Mouse (Mus musculus) hindbrain, embryonic 14.5 days (tissue): ENCODE measurements around the gene Klhdc1. TPM values are rescaled to one million over a fixed set of nuclear protein-coding genes. Genes with fewer than 3 reads are reported as not detected.

Experiments used
- ATAC-seq: fragments of 200-750 bp; cut with Nextera tagmentation; 2 replicates; pipeline ENCODE4 v1.8.0; 2017; ENCODE audit warnings: moderate number of reproducible peaks, mild to moderate bottlenecking, moderate TSS enrichment, moderate library complexity; ENCODE audit not compliant: low FRiP score
- DNase-seq: peaks from one replicate; pipeline ENCODE4 v3.0.0-alpha.2; 2015; ENCODE audit warnings: low spot score
- H3K27ac ChIP-seq: fragments of 300-500 bp; sonication (generic); 2 replicates; pipeline ENCODE4 v1.5.1; 2014; ENCODE audit warnings: mild to moderate bottlenecking, moderate library complexity
- H3K27me3 ChIP-seq: fragments of 300-500 bp; sonication (generic); 2 replicates; pipeline ENCODE4 v1.6.1; 2014; ENCODE audit warnings: mild to moderate bottlenecking, low read length, mixed read lengths; ENCODE audit not compliant: control insufficient read depth, insufficient read depth
- H3K36me3 ChIP-seq: fragments of 300-500 bp; sonication (generic); replicated peaks from 2 replicates; pipeline ENCODE4 v1.6.1; 2014; ENCODE audit not compliant: control insufficient read depth, insufficient read depth
- H3K4me1 ChIP-seq: fragments of 300-500 bp; sonication (generic); replicated peaks from 2 replicates; pipeline ENCODE4 v1.6.1; 2014; ENCODE audit warnings: antibody characterized with exemption, low read length, mixed read lengths; ENCODE audit not compliant: control insufficient read depth, insufficient read depth
- H3K4me2 ChIP-seq: fragments of 300-500 bp; sonication (generic); replicated peaks from 2 replicates; pipeline ENCODE4 v1.6.1; 2014; ENCODE audit warnings: mild to moderate bottlenecking, moderate library complexity
- H3K4me3 ChIP-seq: fragments of 300-500 bp; sonication (generic); replicated peaks from 2 replicates; pipeline ENCODE4 v1.5.1; 2014; ENCODE audit warnings: mild to moderate bottlenecking, low read length
- H3K9ac ChIP-seq: fragments of 300-500 bp; sonication (generic); 2 replicates; pipeline ENCODE4 v1.6.1; 2014
- H3K9me3 ChIP-seq: fragments of 300-500 bp; sonication (generic); 2 replicates; pipeline ENCODE4 v1.6.1; 2016; ENCODE audit warnings: low read length; ENCODE audit not compliant: control insufficient read depth
- WGBS: fragments of 180-500 bp; shearing (Covaris S2); extraction: QIAGEN DNeasy Blood & Tissue Kit; methylation state at CpG from one replicate; pipeline ENCODE4 v1.1.7; 2014; 5-methylcytosine and 5-hydroxymethylcytosine counted together
- polyA plus RNA-seq: library from polyadenylated mRNA; unstranded; fragments of >200 nt; fragmentation: Nextera tagmentation; extraction: Ambion mirVana; gene quantifications from 2 replicates; pipeline ENCODE4 v1.2.1, GENCODE M21; 2014

Gene Klhdc1
- polyA plus RNA-seq, 1 experiment from 2014 or later, result 13.7 TPM

- H3K9me3 ChIP-seq, result no peaks in the 10 kb centered on the region
- no peaks in the 10 kb centered on the region for H3K4me1 ChIP-seq
- ATAC-seq, result no peak
- no peak overlapping the region for H3K4me2 ChIP-seq
- no peak overlapping the region for H3K4me3 ChIP-seq
- no peak overlapping the region for H3K27ac ChIP-seq
- H3K27me3 ChIP-seq, result no peaks in the 10 kb centered on the region
- H3K9ac ChIP-seq, result no peak overlapping the region
- H3K36me3 ChIP-seq, result no peaks in the 10 kb centered on the region
- WGBS, result 81% methylated on average over 9 of the region's 9 CpGs
- DNase-seq, result no peak
Observed at GRCm38 (mm10) chr12:69288699-69289098, 47.7 kb downstream of the Klhdc1 start.

DNA sequence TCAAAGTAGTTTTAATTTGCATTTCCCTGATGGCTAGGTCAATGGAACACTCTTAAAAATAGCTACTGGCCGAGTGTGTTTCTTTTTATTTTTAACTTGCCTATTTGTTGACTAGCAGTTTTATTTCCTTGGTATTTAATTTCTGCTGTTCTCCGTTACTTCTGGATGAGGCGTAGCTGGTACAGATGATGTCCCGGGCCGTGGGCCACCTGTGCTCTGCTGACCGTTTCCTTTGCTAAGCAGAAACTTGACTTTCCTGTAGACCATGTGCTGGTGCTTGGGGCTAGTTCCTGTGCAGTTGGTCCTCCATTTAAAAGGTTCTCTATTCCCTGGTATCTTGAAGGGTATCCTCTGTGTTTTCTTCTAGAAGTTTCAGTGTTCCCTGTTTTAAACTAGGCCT, 51.4 kb downstream of the Klhdc1 start:
- Histone ChIP-seq H3K4me2 (no peak overlapping the region), H3K9ac (no peak overlapping the region), H3K36me3 (no peaks in the 10 kb centered on the region), H3K9me3 (no peaks in the 10 kb centered on the region), H3K4me3 (no peak overlapping the region), H3K4me1 (peaks cover 6% of the 10 kb centered on the region; the same call in 1 of the 2 replicates), H3K27ac (no peak overlapping the region), H3K27me3 (no peaks in the 10 kb centered on the region)
- ATAC-seq, result no peak
- WGBS, result 91% methylated on average over 6 of the region's 6 CpGs
- DNase-seq, result no peak

GRCm38 (mm10) chr12:69293815-69294214, 52.8 kb downstream of the Klhdc1 start:
- WGBS, result 63% methylated on average over 2 of the region's 2 CpGs
- no peak for DNase-seq

DNA sequence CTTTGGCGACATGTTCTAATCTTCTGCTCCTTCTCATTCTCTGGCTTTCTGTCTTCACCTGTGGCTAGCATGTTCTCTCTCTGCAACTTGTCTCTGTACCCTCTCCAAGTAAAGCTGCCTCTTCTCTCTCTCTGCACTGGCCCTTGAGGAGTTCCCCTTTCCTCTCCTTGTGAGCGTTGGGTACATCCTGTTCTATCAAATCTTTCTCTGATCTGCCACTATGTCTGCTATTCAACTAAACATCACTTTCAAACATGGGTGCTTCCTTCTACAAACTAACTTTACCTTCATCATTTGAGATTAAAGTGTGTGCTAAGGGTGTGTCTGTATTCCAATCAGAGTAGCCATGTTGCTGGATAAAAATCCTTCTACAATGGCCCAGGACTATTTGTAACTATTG, 54.0 kb downstream of the Klhdc1 start:
- Histone ChIP-seq H3K4me3 (no peak overlapping the region), H3K36me3 (peaks cover 11% of the 10 kb centered on the region; the same call in 1 of the 2 replicates), H3K4me1 (peaks cover 21% of the 10 kb centered on the region), H3K9me3 (no peaks in the 10 kb centered on the region), H3K27me3 (no peaks in the 10 kb centered on the region), H3K4me2 (no peak overlapping the region), H3K9ac (no peak overlapping the region), H3K27ac (no peak overlapping the region)
- ATAC-seq (no peak), DNase-seq (no peak)
- WGBS, result 86% methylated on average over 2 of the region's 2 CpGs

More at GRCm38 (mm10) chr12:69293815-69294214, 52.8 kb downstream of the Klhdc1 start:
- no peak overlapping the region for H3K4me2 ChIP-seq
- H3K4me3 ChIP-seq, result no peak overlapping the region
- peaks cover under 1% of the 10 kb centered on the region; the same call in 1 of the 2 replicates for H3K36me3 ChIP-seq
- ATAC-seq, result no peak
- H3K27ac ChIP-seq, result no peak overlapping the region
- H3K9me3 ChIP-seq, result no peaks in the 10 kb centered on the region
- H3K27me3 ChIP-seq, result no peaks in the 10 kb centered on the region
- H3K9ac ChIP-seq, result no peak overlapping the region
- H3K4me1 ChIP-seq, result peaks cover 13% of the 10 kb centered on the region

DNA sequence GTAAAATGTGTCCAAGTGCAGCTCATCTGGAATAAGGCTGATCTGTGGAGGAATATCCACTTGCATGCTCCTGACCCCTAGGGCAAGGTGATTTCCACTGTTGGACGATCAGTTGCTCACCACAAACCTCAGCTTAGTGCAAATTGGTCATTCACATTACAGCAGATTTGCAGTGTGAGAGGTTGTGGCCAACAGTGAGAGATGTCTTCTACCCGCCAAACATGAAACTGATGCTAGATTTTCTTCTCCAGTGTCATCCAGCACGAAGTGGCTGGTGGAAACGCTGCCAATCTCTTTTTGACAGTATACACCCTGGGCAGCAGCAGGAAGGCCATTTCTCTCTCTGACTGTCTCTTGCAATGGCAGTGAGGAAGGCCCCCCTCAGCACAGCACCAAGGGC, 54.7 kb downstream of the Klhdc1 start:
- WGBS, result 84% methylated on average over 4 of the region's 4 CpGs
- no peaks in the 10 kb centered on the region for H3K9me3 ChIP-seq
- H3K36me3 ChIP-seq, result peaks cover 18% of the 10 kb centered on the region
- H3K27ac ChIP-seq, result peak overlapping the region; percentile 97
- H3K9ac ChIP-seq, result peak overlapping the region; percentile 99
- no peak for DNase-seq
- peaks cover 21% of the 10 kb centered on the region for H3K4me1 ChIP-seq
- H3K4me3 ChIP-seq, result peak overlapping the region; percentile 94
- H3K4me2 ChIP-seq, result peak overlapping the region; percentile 75
- no peak for ATAC-seq
- H3K27me3 ChIP-seq, result no peaks in the 10 kb centered on the region

DNA sequence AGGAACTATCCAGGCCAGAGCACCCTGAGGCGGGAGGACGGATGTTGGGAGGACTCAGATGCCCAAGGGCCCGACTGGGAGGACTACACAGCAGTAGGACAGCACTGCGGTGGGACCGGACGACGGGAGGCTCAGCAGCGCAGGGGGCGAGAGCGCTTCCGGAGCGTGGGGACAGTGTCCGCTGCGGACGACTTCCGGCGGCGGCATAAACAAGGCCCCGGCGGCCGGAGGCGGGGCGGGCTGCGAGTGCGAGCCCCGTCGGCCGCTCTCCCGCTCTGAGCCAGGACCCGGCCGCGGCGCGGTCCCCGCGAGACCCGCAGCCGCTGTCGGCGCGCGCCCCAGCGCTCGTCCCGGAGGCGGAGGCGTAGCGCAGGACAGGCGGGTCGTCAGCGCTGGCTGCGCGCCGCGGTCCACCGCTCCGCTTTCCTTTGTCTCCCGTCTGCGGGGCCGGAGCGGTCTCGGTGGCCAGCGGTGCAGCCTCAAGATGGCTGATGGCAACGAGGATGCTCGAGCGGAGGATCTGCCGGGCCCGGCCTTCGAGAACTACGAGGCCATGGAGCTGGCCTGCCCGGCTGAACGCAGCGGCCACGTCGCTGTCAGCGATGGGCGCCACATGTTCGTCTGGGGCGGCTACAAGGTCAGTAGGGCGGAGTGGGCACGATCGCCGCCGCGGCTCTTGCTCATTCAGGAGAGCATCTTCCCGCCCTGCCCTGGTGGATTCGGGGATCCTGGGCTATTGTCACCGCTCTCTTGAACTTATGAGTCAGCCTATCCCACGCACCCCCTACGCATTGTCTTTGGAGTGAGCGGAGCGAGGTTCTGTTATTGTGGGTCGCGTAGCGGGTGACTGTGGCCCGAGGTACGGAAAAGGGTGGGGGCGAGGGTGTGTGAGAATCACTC, 55.8 kb downstream of the Klhdc1 start, which contains the start of gene Klhdc2:
Gene Klhdc2, plus strand, starts transcription at position 171 of the 900 bp plus-strand sequence.
- Histone ChIP-seq H3K4me3 (peak within 1 kb of the TSS; percentile 94), H3K36me3 (peaks cover 28% of the 10 kb centered on the region), H3K9me3 (no peaks in the 10 kb centered on the region), H3K4me1 (peaks cover 21% of the 10 kb centered on the region), H3K27me3 (no peaks in the 10 kb centered on the region), H3K4me2 (peak within 1 kb of the TSS; percentile 75), H3K9ac (peak within 1 kb of the TSS; percentile 99), H3K27ac (peak within 1 kb of the TSS; percentile 97)
- WGBS, result 1% methylated on average over 92 of the region's 98 CpGs
- peak; percentile 84 for DNase-seq
- peak; percentile 96 for ATAC-seq

GRCm38 (mm10) chr12:69297411-69298150, 56.6 kb downstream of the Klhdc1 start:
- H3K9ac ChIP-seq, result peak overlapping the region; percentile 99
- 18% methylated on average over 20 of the region's 20 CpGs for WGBS
- H3K36me3 ChIP-seq, result peaks cover 37% of the 10 kb centered on the region
- peaks cover 21% of the 10 kb centered on the region for H3K4me1 ChIP-seq
- H3K27me3 ChIP-seq, result no peaks in the 10 kb centered on the region
- peak overlapping the region; percentile 97 for H3K27ac ChIP-seq
- H3K4me3 ChIP-seq, result peak overlapping the region; percentile 94
- ATAC-seq, result no peak
- H3K9me3 ChIP-seq, result no peaks in the 10 kb centered on the region
- DNase-seq, result peak; percentile 32
- peak overlapping the region; percentile 75 for H3K4me2 ChIP-seq

DNA sequence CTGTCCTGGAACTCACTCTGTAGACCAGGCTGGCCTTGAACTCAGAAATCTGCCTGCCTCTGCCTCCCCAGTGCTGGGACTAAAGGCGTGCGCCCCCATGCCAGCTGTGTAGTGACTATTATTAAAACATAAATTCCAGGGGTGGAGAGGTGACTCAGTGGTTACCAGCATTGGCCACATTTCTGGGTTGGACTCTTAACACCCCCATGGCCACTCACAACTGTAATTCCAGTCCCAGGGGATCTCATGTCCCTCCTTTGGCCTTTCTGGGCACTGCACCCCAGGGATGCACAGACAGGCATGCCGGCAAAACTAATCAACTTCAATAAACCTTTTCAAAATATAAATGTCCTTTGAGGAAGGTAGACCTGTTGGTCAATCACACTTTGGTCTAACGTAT, 57.3 kb downstream of the Klhdc1 start:
- peak overlapping the region; percentile 94 for H3K4me3 ChIP-seq
- H3K4me1 ChIP-seq, result peaks cover 21% of the 10 kb centered on the region
- H3K36me3 ChIP-seq, result peaks cover 44% of the 10 kb centered on the region
- ATAC-seq (no peak), DNase-seq (no peak)
- H3K27me3 ChIP-seq, result no peaks in the 10 kb centered on the region
- peak overlapping the region; percentile 75 for H3K4me2 ChIP-seq
- WGBS, result 84% methylated on average over 4 of the region's 4 CpGs
- H3K9me3 ChIP-seq, result no peaks in the 10 kb centered on the region
- H3K27ac ChIP-seq, result no peak overlapping the region
- H3K9ac ChIP-seq, result no peak overlapping the region

DNA sequence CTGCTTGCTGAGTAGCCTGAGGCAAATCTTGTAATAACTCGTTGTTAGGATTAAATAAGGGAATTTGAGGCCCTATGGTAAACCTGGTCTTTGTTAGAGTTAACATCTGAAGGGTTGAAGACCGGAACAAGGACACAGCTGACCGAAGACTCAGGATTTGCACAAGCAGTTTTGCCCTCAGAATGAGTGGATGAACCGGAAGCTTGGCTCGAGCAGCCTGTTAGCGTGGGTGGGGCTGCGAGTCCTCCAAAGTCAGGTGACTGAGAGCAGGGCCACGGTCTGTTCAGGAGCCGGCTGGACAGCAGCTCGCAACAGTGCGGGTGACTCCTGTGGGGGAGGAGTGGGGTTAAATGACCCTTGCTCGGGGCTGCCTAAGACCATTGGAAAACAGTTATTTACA, 58.3 kb downstream of the Klhdc1 start:
- Histone ChIP-seq H3K4me3 (no peak overlapping the region), H3K9me3 (no peaks in the 10 kb centered on the region), H3K9ac (peak overlapping the region; percentile 28; the same call in 1 of the 2 replicates), H3K4me1 (peaks cover 21% of the 10 kb centered on the region), H3K4me2 (peak overlapping the region; percentile 75), H3K27me3 (no peaks in the 10 kb centered on the region), H3K36me3 (peaks cover 53% of the 10 kb centered on the region), H3K27ac (no peak overlapping the region)
- ATAC-seq, result no peak
- WGBS, result 70% methylated on average over 12 of the region's 12 CpGs
- DNase-seq, result no peak
